Mouse (Mus musculus): Measurements from ENCODE around the gene Asxl1. TPM values are rescaled to one million over a fixed set of nuclear protein-coding genes. Genes with fewer than 3 reads are reported as not detected.

The Asxl1 gene
- polyA plus RNA-seq (2016; fragmentation: Nextera tagmentation; extraction: Ambion mirVana) = 12.2 and 12.5 TPM in 2 replicates

- Histone ChIP-seq H3K4me2 (peak within 1 kb of the TSS; percentile 82), H3K36me3 (0 out of 2 replicates have a peak, but pooled peaks cover 14% of the 10 kb centered on the region), H3K27ac (peak within 1 kb of the TSS; percentile 98), H3K9me3 (replicated peaks) (no peaks in the 10 kb centered on the region), H3K27me3 (replicated peaks) (no peaks in the 10 kb centered on the region), H3K9ac (peak within 1 kb of the TSS; percentile 98), H3K4me3 (peak within 1 kb of the TSS; percentile 98), H3K4me1 (peaks cover 67% of the 10 kb centered on the region)
- ATAC-seq = peak; percentile 95
- under 1% methylated on average over 65 of the region's 79 CpGs for WGBS (ENCODE audit: insufficient replicate concordance)
Observed at GRCm38 (mm10) chr2:153345454-153346220, at the start of gene Asxl1. Gene Asxl1, plus strand, starts transcription at chr2:153345829.

GRCm38 (mm10) chr2:153297771-153298170 lies 47.9 kb upstream of the Asxl1 start:
- 79% methylated on average over 4 of the region's 4 CpGs for WGBS (ENCODE audit: insufficient replicate concordance)
- H3K27me3 ChIP-seq (replicated peaks) = no peaks in the 10 kb centered on the region
- no peak for ATAC-seq
- no peak overlapping the region for H3K27ac ChIP-seq
- H3K36me3 ChIP-seq = 0 out of 2 replicates have a peak, but pooled peaks cover 3% of the 10 kb centered on the region
- H3K4me3 ChIP-seq = no peak overlapping the region
- H3K9ac ChIP-seq = no peak overlapping the region
- no peak overlapping the region for H3K4me2 ChIP-seq
- no peaks in the 10 kb centered on the region for H3K9me3 ChIP-seq (replicated peaks)
- H3K4me1 ChIP-seq = peaks cover 28% of the 10 kb centered on the region

GRCm38 (mm10) chr2:153298460-153298859 lies 47.2 kb upstream of the Asxl1 start:
- no peak overlapping the region for H3K27ac ChIP-seq
- ATAC-seq = no peak
- peaks cover 21% of the 10 kb centered on the region for H3K4me1 ChIP-seq
- H3K4me3 ChIP-seq = no peak overlapping the region
- no peaks in the 10 kb centered on the region for H3K9me3 ChIP-seq (replicated peaks)
- 0 out of 2 replicates have a peak, but pooled peaks cover 3% of the 10 kb centered on the region for H3K36me3 ChIP-seq
- H3K4me2 ChIP-seq = no peak overlapping the region
- H3K27me3 ChIP-seq (replicated peaks) = no peaks in the 10 kb centered on the region
- H3K9ac ChIP-seq = no peak overlapping the region
- 48% methylated on average over 4 of the region's 4 CpGs for WGBS (ENCODE audit: insufficient replicate concordance)

- no peak overlapping the region for H3K9ac ChIP-seq
- H3K4me2 ChIP-seq = no peak overlapping the region
- peaks cover 19% of the 10 kb centered on the region for H3K4me1 ChIP-seq
- no peak overlapping the region for H3K27ac ChIP-seq
- H3K27me3 ChIP-seq (replicated peaks) = no peaks in the 10 kb centered on the region
- H3K9me3 ChIP-seq (replicated peaks) = no peaks in the 10 kb centered on the region
- WGBS (ENCODE audit: insufficient replicate concordance) = 33% methylated on average over 4 of the region's 4 CpGs
- H3K36me3 ChIP-seq = 0 out of 2 replicates have a peak, but pooled peaks cover 3% of the 10 kb centered on the region
- no peak for ATAC-seq
- H3K4me3 ChIP-seq = no peak overlapping the region
Observed at GRCm38 (mm10) chr2:153298863-153299262, 46.8 kb upstream of the Asxl1 start.

- H3K4me3 ChIP-seq = no peak overlapping the region
- 86% methylated on average over 5 of the region's 5 CpGs for WGBS (ENCODE audit: insufficient replicate concordance)
- no peak overlapping the region for H3K9ac ChIP-seq
- H3K4me2 ChIP-seq = no peak overlapping the region
- H3K4me1 ChIP-seq = peaks cover 23% of the 10 kb centered on the region
- no peaks in the 10 kb centered on the region for H3K9me3 ChIP-seq (replicated peaks)
- no peaks in the 10 kb centered on the region for H3K27me3 ChIP-seq (replicated peaks)
- no peak overlapping the region for H3K27ac ChIP-seq
- ATAC-seq = no peak
- H3K36me3 ChIP-seq = 0 out of 2 replicates have a peak, but pooled peaks cover under 1% of the 10 kb centered on the region
Observed at GRCm38 (mm10) chr2:153301123-153301522, 44.5 kb upstream of the Asxl1 start.

- no peak overlapping the region for H3K27ac ChIP-seq
- no peaks in the 10 kb centered on the region for H3K27me3 ChIP-seq (replicated peaks)
- no peaks in the 10 kb centered on the region for H3K36me3 ChIP-seq
- H3K9me3 ChIP-seq (replicated peaks) = no peaks in the 10 kb centered on the region
- WGBS (ENCODE audit: insufficient replicate concordance) = 72% methylated on average over 6 of the region's 6 CpGs
- H3K4me3 ChIP-seq = no peak overlapping the region
- H3K4me1 ChIP-seq = peaks cover 11% of the 10 kb centered on the region; the same call in 1 of the 2 replicates
- H3K9ac ChIP-seq = no peak overlapping the region
- ATAC-seq = no peak
- H3K4me2 ChIP-seq = no peak overlapping the region
Observed at GRCm38 (mm10) chr2:153305240-153305639, 40.4 kb upstream of the Asxl1 start.

GRCm38 (mm10) chr2:153308586-153308985 lies 37.0 kb upstream of the Asxl1 start:
- 75% methylated on average over 7 of the region's 7 CpGs for WGBS (ENCODE audit: insufficient replicate concordance)
- no peak for ATAC-seq

GRCm38 (mm10) chr2:153309106-153309505 lies 36.5 kb upstream of the Asxl1 start:
- WGBS (ENCODE audit: insufficient replicate concordance) = 67% methylated on average over 8 of the region's 8 CpGs
- H3K4me1 ChIP-seq = peaks cover 11% of the 10 kb centered on the region; the same call in 1 of the 2 replicates
- H3K27ac ChIP-seq = no peak overlapping the region
- H3K36me3 ChIP-seq = no peaks in the 10 kb centered on the region
- no peak for ATAC-seq
- no peaks in the 10 kb centered on the region for H3K27me3 ChIP-seq (replicated peaks)
- H3K9me3 ChIP-seq (replicated peaks) = no peaks in the 10 kb centered on the region
- no peak overlapping the region for H3K9ac ChIP-seq
- H3K4me3 ChIP-seq = no peak overlapping the region
- no peak overlapping the region for H3K4me2 ChIP-seq

More at GRCm38 (mm10) chr2:153308586-153308985, 37.0 kb upstream of the Asxl1 start:
- no peak overlapping the region for H3K9ac ChIP-seq
- no peaks in the 10 kb centered on the region for H3K27me3 ChIP-seq (replicated peaks)
- H3K36me3 ChIP-seq = no peaks in the 10 kb centered on the region
- no peak overlapping the region for H3K27ac ChIP-seq
- no peaks in the 10 kb centered on the region for H3K9me3 ChIP-seq (replicated peaks)
- H3K4me3 ChIP-seq = no peak overlapping the region
- H3K4me1 ChIP-seq = peaks cover 11% of the 10 kb centered on the region; the same call in 1 of the 2 replicates
- no peak overlapping the region for H3K4me2 ChIP-seq

- no peak overlapping the region for H3K4me3 ChIP-seq
- H3K4me1 ChIP-seq = peaks cover 10% of the 10 kb centered on the region; the same call in 1 of the 2 replicates
- no peak for ATAC-seq
- 73% methylated on average over 6 of the region's 6 CpGs for WGBS (ENCODE audit: insufficient replicate concordance)
- H3K9me3 ChIP-seq (replicated peaks) = no peaks in the 10 kb centered on the region
- no peak overlapping the region for H3K27ac ChIP-seq
- H3K9ac ChIP-seq = no peak overlapping the region
- no peaks in the 10 kb centered on the region for H3K36me3 ChIP-seq
- no peaks in the 10 kb centered on the region for H3K27me3 ChIP-seq (replicated peaks)
- no peak overlapping the region for H3K4me2 ChIP-seq
Observed at GRCm38 (mm10) chr2:153310228-153310627, 35.4 kb upstream of the Asxl1 start.

GRCm38 (mm10) chr2:153312884-153313283 lies 32.7 kb upstream of the Asxl1 start:
- no peak for ATAC-seq
- H3K36me3 ChIP-seq = peaks cover 17% of the 10 kb centered on the region; the same call in 1 of the 2 replicates
- H3K27ac ChIP-seq = no peak overlapping the region
- H3K4me1 ChIP-seq = peaks cover 2% of the 10 kb centered on the region; the same call in 1 of the 2 replicates
- no peaks in the 10 kb centered on the region for H3K27me3 ChIP-seq (replicated peaks)
- H3K4me3 ChIP-seq = no peak overlapping the region
- H3K9ac ChIP-seq = no peak overlapping the region
- H3K9me3 ChIP-seq (replicated peaks) = no peaks in the 10 kb centered on the region
- no peak overlapping the region for H3K4me2 ChIP-seq
- WGBS (ENCODE audit: insufficient replicate concordance) = 79% methylated on average over 9 of the region's 9 CpGs

GRCm38 (mm10) chr2:153318408-153318807 lies 27.2 kb upstream of the Asxl1 start:
- H3K4me2 ChIP-seq = no peak overlapping the region
- H3K9me3 ChIP-seq (replicated peaks) = no peaks in the 10 kb centered on the region
- no peak overlapping the region for H3K27ac ChIP-seq
- H3K27me3 ChIP-seq (replicated peaks) = no peaks in the 10 kb centered on the region
- peaks cover 51% of the 10 kb centered on the region for H3K36me3 ChIP-seq
- H3K4me1 ChIP-seq = no peaks in the 10 kb centered on the region
- ATAC-seq = no peak
- 79% methylated on average over 4 of the region's 4 CpGs for WGBS (ENCODE audit: insufficient replicate concordance)
- H3K9ac ChIP-seq = no peak overlapping the region
- no peak overlapping the region for H3K4me3 ChIP-seq

- ATAC-seq = no peak
- WGBS (ENCODE audit: insufficient replicate concordance) = 56% methylated on average over 8 of the region's 8 CpGs
- H3K36me3 ChIP-seq = peaks cover 58% of the 10 kb centered on the region
Observed at GRCm38 (mm10) chr2:153319036-153319643, 26.5 kb upstream of the Asxl1 start.

More at GRCm38 (mm10) chr2:153319036-153319643, 26.5 kb upstream of the Asxl1 start:
- Histone ChIP-seq H3K27ac (peak overlapping the region; percentile 41; the same call in 1 of the 2 replicates), H3K9me3 (replicated peaks) (no peaks in the 10 kb centered on the region), H3K4me1 (no peaks in the 10 kb centered on the region), H3K27me3 (replicated peaks) (no peaks in the 10 kb centered on the region), H3K9ac (no peak overlapping the region), H3K4me3 (no peak overlapping the region), H3K4me2 (no peak overlapping the region)
